In genomic region chr7:45626571-45627076, GRCm38 (mm10) we compare ENCODE assay signal across 15 mouse cellular contexts. TPM values are rescaled to one million over a fixed set of nuclear protein-coding genes. Genes with fewer than 3 reads are reported as not detected.
A peak's percentile ranks its signal among the peaks of the same experiment; 100 is the strongest.
DNase-seq lines count a peak whose midpoint lies in the region; ATAC-seq lines count a peak whose summit lies in the region.
"Had no signal": no experiment of that assay in that cellular context is flagged by ENCODE, and none has a peak within 500 bp of the region (broad histone marks: within the 10 kb centered on the region; RNA-seq: fewer than 3 reads in every experiment).

No protein-coding gene starts in this region.

- 0 out of 2 replicates have a peak overlapping the region, but pooled peaks have one; percentile 42 for H3K27ac ChIP-seq in kidney, embryonic 14.5 days (ENCODE audit: low read depth, low read length)
- peak overlapping the region; percentile 99 for H3K27ac ChIP-seq in brown adipose tissue, adult 24 weeks (replicated peaks; ENCODE audit: low read depth, low read length)
- H3K27ac ChIP-seq in heart, embryonic 15.5 days, result peak overlapping the region; percentile 78
- H3K27ac ChIP-seq in lung, embryonic 15.5 days, result peak overlapping the region; percentile 76
- H3K27ac ChIP-seq: macrophage; midbrain, embryonic 15.5 days had no signal

- WGBS in kidney, embryonic 14.5 days, result 86% methylated on average over 7 of the region's 7 CpGs
- WGBS in heart, embryonic 15.5 days, result 76% methylated on average over 7 of the region's 7 CpGs
- 76% methylated on average over 7 of the region's 7 CpGs for WGBS in lung, embryonic 15.5 days

- no peak overlapping the region for H3K4me2 ChIP-seq in kidney, embryonic 14.5 days (replicated peaks; ENCODE audit: low read depth, low read length)
- H3K4me2 ChIP-seq in heart, embryonic 15.5 days, result peak overlapping the region; percentile 16; the same call in 1 of the 2 replicates
- peak overlapping the region; percentile 95; the same call in 1 of the 2 replicates for H3K4me2 ChIP-seq in lung, embryonic 15.5 days

- H3K4me1 ChIP-seq in kidney, embryonic 14.5 days (ENCODE audit: control insufficient read depth, insufficient read depth, low read length), result peaks cover 4% of the 10 kb centered on the region; the same call in 1 of the 2 replicates
- H3K4me1 ChIP-seq in brown adipose tissue, adult 24 weeks (ENCODE audit: control insufficient read depth, insufficient read depth, insufficient read length, low read length), result no peaks in the 10 kb centered on the region; the same call in 1 of the 2 replicates
- H3K4me1 ChIP-seq in heart, embryonic 15.5 days (replicated peaks), result peaks cover 13% of the 10 kb centered on the region
- peaks cover 4% of the 10 kb centered on the region; the same call in 1 of the 2 replicates for H3K4me1 ChIP-seq in lung, embryonic 15.5 days

- no peak for DNase-seq in kidney, postnatal 4 days
- no peak for DNase-seq in urinary bladder, adult 18-20 months (ENCODE audit: low spot score in 2 of 2)
- DNase-seq: thymus, postnatal 25 days had no signal

- H3K9me3 ChIP-seq in kidney, embryonic 14.5 days (ENCODE audit: control insufficient read depth, low read length), result no peaks in the 10 kb centered on the region
- H3K9me3 ChIP-seq in heart, embryonic 15.5 days (replicated peaks), result no peaks in the 10 kb centered on the region
- no peaks in the 10 kb centered on the region for H3K9me3 ChIP-seq in lung, embryonic 15.5 days
- H3K9me3 ChIP-seq: midbrain, embryonic 15.5 days had no signal

- H3K36me3 ChIP-seq in kidney, embryonic 14.5 days (ENCODE audit: control insufficient read depth, insufficient read depth, low read length), result no peaks in the 10 kb centered on the region
- H3K36me3 ChIP-seq in heart, embryonic 15.5 days, result no peaks in the 10 kb centered on the region
- H3K36me3 ChIP-seq in lung, embryonic 15.5 days, result no peaks in the 10 kb centered on the region
- H3K36me3 ChIP-seq: midbrain, embryonic 15.5 days had no signal

- H3K27me3 ChIP-seq in kidney, embryonic 14.5 days (ENCODE audit: control insufficient read depth, insufficient read depth, low read length), result peaks cover 9% of the 10 kb centered on the region; the same call in 1 of the 2 replicates
- H3K27me3 ChIP-seq in heart, embryonic 15.5 days, result peaks cover 15% of the 10 kb centered on the region
- H3K27me3 ChIP-seq in lung, embryonic 15.5 days, result peaks cover 20% of the 10 kb centered on the region
- H3K27me3 ChIP-seq: midbrain, embryonic 15.5 days had no signal

- H3K9ac ChIP-seq in kidney, embryonic 14.5 days (ENCODE audit: low read depth, low read length), result peak overlapping the region; percentile 28; the same call in 1 of the 2 replicates
- H3K9ac ChIP-seq in heart, embryonic 15.5 days, result no peak overlapping the region
- H3K9ac ChIP-seq in lung, embryonic 15.5 days, result no peak overlapping the region

- ATAC-seq in kidney, embryonic 14.5 days (ENCODE audit: low FRiP score, low TSS enrichment), result no peak
- ATAC-seq in heart, embryonic 15.5 days (replicated peaks; ENCODE audit: insufficient number of reproducible peaks, insufficient read depth, low FRiP score, low read depth), result no peak
- ATAC-seq in lung, embryonic 15.5 days (ENCODE audit: borderline replicate concordance, extremely low read depth, low FRiP score, low TSS enrichment), result no peak
- ATAC-seq in megakaryocyte progenitor cell, adult 5-6 weeks (replicated peaks; ENCODE audit: poor library complexity), result no peak
- ATAC-seq: activated CD4-positive, CD25-positive, alpha-beta regulatory T cell, adult 4 months; forebrain, embryonic 16.5 days; midbrain, embryonic 15.5 days had no signal

- no peak overlapping the region for H3K4me3 ChIP-seq in kidney, embryonic 14.5 days (ENCODE audit: low read length)
- peak overlapping the region; percentile 93 for H3K4me3 ChIP-seq in brown adipose tissue, adult 24 weeks (ENCODE audit: insufficient read depth, low read depth, low read length)
- peak overlapping the region; percentile 66; the same call in 1 of the 2 replicates for H3K4me3 ChIP-seq in heart, embryonic 15.5 days
- no peak overlapping the region for H3K4me3 ChIP-seq in lung, embryonic 15.5 days
- H3K4me3 ChIP-seq: midbrain, embryonic 15.5 days had no signal

RNA-seq across cellular contexts. Expression of gene Rasip1, which starts 0.7 kb away (rescaled TPM):
- polyA plus RNA-seq in kidney, embryonic 14.5 days (2014; fragmentation: Nextera tagmentation; extraction: Ambion mirVana), result 12.1 and 18.7 TPM in 2 replicates
- 4.3 and 9.3 TPM in 2 replicates for polyA plus RNA-seq in brown adipose tissue, adult 24 weeks (2012; ENCODE audit: insufficient read depth, insufficient read length, missing spikeins)
- 19.6 and 23.4 TPM in 2 replicates for polyA plus RNA-seq in heart, embryonic 15.5 days (2015; fragmentation: Nextera tagmentation; extraction: Ambion mirVana)
- polyA plus RNA-seq in lung, embryonic 15.5 days (2015; fragmentation: Nextera tagmentation; extraction: Ambion mirVana), result 32.4 and 33.3 TPM in 2 replicates
- 0.10 TPM in 1 of 2 replicates, not detected in the other for total RNA-seq in megakaryocyte progenitor cell, adult 5-6 weeks (2015)
- 0.08 TPM in 1 of 2 replicates, not detected in the other for total RNA-seq in megakaryocyte progenitor cell, adult 5-6 weeks (2017)

RNA-seq across cellular contexts. Expression of gene Izumo1, which starts 5.0 kb away (rescaled TPM):
- 0.11 and 0.23 TPM in 2 replicates for polyA plus RNA-seq in kidney, embryonic 14.5 days (2014; fragmentation: Nextera tagmentation; extraction: Ambion mirVana)
- 0.63 TPM in 1 of 2 replicates, not detected in the other for polyA plus RNA-seq in brown adipose tissue, adult 24 weeks (2012; ENCODE audit: insufficient read depth, insufficient read length, missing spikeins)
- polyA plus RNA-seq in heart, embryonic 15.5 days (2015; fragmentation: Nextera tagmentation; extraction: Ambion mirVana), result 0.33 and 0.35 TPM in 2 replicates
- 0.15 and 0.29 TPM in 2 replicates for polyA plus RNA-seq in lung, embryonic 15.5 days (2015; fragmentation: Nextera tagmentation; extraction: Ambion mirVana)
- total RNA-seq in megakaryocyte progenitor cell, adult 5-6 weeks (2015), result 0.32 TPM in 1 of 2 replicates, not detected in the other
- 0.24 TPM in 1 of 2 replicates, not detected in the other for total RNA-seq in megakaryocyte progenitor cell, adult 5-6 weeks (2017)
- total RNA-seq: gastrocnemius, adult 8-10 months had no signal
- polyA plus RNA-seq: activated CD4-positive, CD25-positive, alpha-beta regulatory T cell, adult 4 months; forebrain, embryonic 16.5 days; macrophage; midbrain, embryonic 15.5 days had no signal

RNA-seq across cellular contexts. Expression of gene Fut1, which starts 9.5 kb away (rescaled TPM):
- polyA plus RNA-seq in kidney, embryonic 14.5 days (2014; fragmentation: Nextera tagmentation; extraction: Ambion mirVana), result 0.14 TPM in 2 replicates
- polyA plus RNA-seq in brown adipose tissue, adult 24 weeks (2012; ENCODE audit: insufficient read depth, insufficient read length, missing spikeins), result not detected in 2 replicates
- polyA plus RNA-seq in heart, embryonic 15.5 days (2015; fragmentation: Nextera tagmentation; extraction: Ambion mirVana), result 0.15 and 0.66 TPM in 2 replicates
- 0.47 and 0.49 TPM in 2 replicates for polyA plus RNA-seq in lung, embryonic 15.5 days (2015; fragmentation: Nextera tagmentation; extraction: Ambion mirVana)
- not detected in 2 replicates for total RNA-seq in megakaryocyte progenitor cell, adult 5-6 weeks (2015)
- not detected in 2 replicates for total RNA-seq in megakaryocyte progenitor cell, adult 5-6 weeks (2017)
- total RNA-seq: gastrocnemius, adult 8-10 months; left cerebral cortex, postnatal 14 days had no signal
- polyA plus RNA-seq: activated CD4-positive, CD25-positive, alpha-beta regulatory T cell, adult 4 months; forebrain, embryonic 16.5 days; hindbrain, embryonic 11.5 days; macrophage; midbrain, embryonic 15.5 days had no signal

RNA-seq across cellular contexts. Expression of gene Fgf21, which starts 11.3 kb away (rescaled TPM):
- not detected in 2 replicates for polyA plus RNA-seq in kidney, embryonic 14.5 days (2014; fragmentation: Nextera tagmentation; extraction: Ambion mirVana)
- polyA plus RNA-seq in brown adipose tissue, adult 24 weeks (2012; ENCODE audit: insufficient read depth, insufficient read length, missing spikeins), result 2.0 TPM in 1 of 2 replicates, not detected in the other
- polyA plus RNA-seq in heart, embryonic 15.5 days (2015; fragmentation: Nextera tagmentation; extraction: Ambion mirVana), result 0.13 and 1.2 TPM in 2 replicates
- polyA plus RNA-seq in lung, embryonic 15.5 days (2015; fragmentation: Nextera tagmentation; extraction: Ambion mirVana), result 0.42 TPM in 1 of 2 replicates, not detected in the other
- not detected in 2 replicates for total RNA-seq in megakaryocyte progenitor cell, adult 5-6 weeks (2015)
- total RNA-seq in megakaryocyte progenitor cell, adult 5-6 weeks (2017), result not detected in 2 replicates
- total RNA-seq: gastrocnemius, adult 8-10 months; left cerebral cortex, postnatal 14 days had no signal
- polyA plus RNA-seq: activated CD4-positive, CD25-positive, alpha-beta regulatory T cell, adult 4 months; forebrain, embryonic 16.5 days; hindbrain, embryonic 11.5 days; macrophage; midbrain, embryonic 15.5 days had no signal

RNA-seq across cellular contexts. Expression of gene Mamstr, which starts 13.2 kb away (rescaled TPM):
- polyA plus RNA-seq in kidney, embryonic 14.5 days (2014; fragmentation: Nextera tagmentation; extraction: Ambion mirVana), result 3.6 and 5.0 TPM in 2 replicates
- 1.5 TPM in 1 of 2 replicates, not detected in the other for polyA plus RNA-seq in brown adipose tissue, adult 24 weeks (2012; ENCODE audit: insufficient read depth, insufficient read length, missing spikeins)
- polyA plus RNA-seq in heart, embryonic 15.5 days (2015; fragmentation: Nextera tagmentation; extraction: Ambion mirVana), result 7.3 and 7.4 TPM in 2 replicates
- 7.7 and 9.5 TPM in 2 replicates for polyA plus RNA-seq in lung, embryonic 15.5 days (2015; fragmentation: Nextera tagmentation; extraction: Ambion mirVana)
- 0.64 TPM in 1 of 2 replicates, not detected in the other for total RNA-seq in megakaryocyte progenitor cell, adult 5-6 weeks (2015)
- total RNA-seq in megakaryocyte progenitor cell, adult 5-6 weeks (2017), result 0.12 TPM in 1 of 2 replicates, not detected in the other
- polyA plus RNA-seq: activated CD4-positive, CD25-positive, alpha-beta regulatory T cell, adult 4 months; macrophage had no signal

Comparison
In these comparisons a context has a peak if more than half of its experiments do, and no peak if none do; other contexts are left out.
1. H3K27ac ChIP-seq: peak in every context shown above with its lines; median percentile 99 in brown adipose tissue, adult 24 weeks; 78 in heart, embryonic 15.5 days; 76 in lung, embryonic 15.5 days; 42 in kidney, embryonic 14.5 days.
2. H3K4me3 ChIP-seq: peak in brown adipose tissue, adult 24 weeks (single experiment) and heart, embryonic 15.5 days (single experiment); none in kidney, embryonic 14.5 days (single experiment) and lung, embryonic 15.5 days (single experiment).